Mouse (Mus musculus) myocyte (in vitro differentiated cells): ENCODE data around the gene Elmod3. TPM values are rescaled to one million over a fixed set of nuclear protein-coding genes. Genes with fewer than 3 reads are reported as not detected.

Experiments used
- H3K27me3 ChIP-seq: one replicate; pipeline ENCODE4 v1.6.1; 2011; ENCODE audit not compliant: control insufficient read depth, insufficient read depth, insufficient read length
- H3K36me3 ChIP-seq: one replicate; pipeline ENCODE4 v1.6.1; 2011; ENCODE audit not compliant: control insufficient read depth, insufficient read depth
- H3K4me2 ChIP-seq: one replicate; pipeline ENCODE4 v1.6.1; 2011; ENCODE audit warnings: low read depth, control low read depth
- H3K4me3 ChIP-seq: one replicate; pipeline ENCODE4 v1.5.1; 2011; ENCODE audit warnings: mild to moderate bottlenecking, control low read depth, moderate library complexity
- H3K79me2 ChIP-seq: one replicate; pipeline ENCODE4 v1.6.1; 2011; ENCODE audit not compliant: control insufficient read depth, insufficient read depth
- H3ac ChIP-seq: one replicate; pipeline ENCODE4 v1.6.1; 2011; ENCODE audit not compliant: control insufficient read depth, insufficient read length
- CEBPB ChIP-seq: IDR thresholded peaks from 2 replicates; pipeline ENCODE4 v1.6.1; 2011; ENCODE audit warnings: mild to moderate bottlenecking, moderate library complexity; ENCODE audit not compliant: poor library complexity, insufficient read depth, severe bottlenecking
- E2F4 ChIP-seq: IDR thresholded peaks from one replicate; pipeline ENCODE4 v1.6.1; 2011; ENCODE audit warnings: mild to moderate bottlenecking, control low read depth, moderate library complexity; ENCODE audit not compliant: insufficient read depth
- MAX ChIP-seq: IDR thresholded peaks from one replicate; pipeline ENCODE4 v1.6.1; 2011; ENCODE audit warnings: low read depth, mild to moderate bottlenecking, control low read depth
- MYOD1 ChIP-seq, 3 experiments: IDR thresholded peaks; one replicate each; pipeline ENCODE4 v1.6.1; 2011; ENCODE audit warnings: control low read depth in 2 of 3, low read depth in 2 of 3, mild to moderate bottlenecking in 2 of 3, moderate library complexity in 1 of 3; ENCODE audit not compliant: insufficient read length in 2 of 3, control insufficient read depth in 1 of 3
- MYOG ChIP-seq, 3 experiments: IDR thresholded peaks; one replicate each; pipeline ENCODE4 v1.6.1; 2011; ENCODE audit warnings: control low read depth in 2 of 3, low read depth in 2 of 3, mild to moderate bottlenecking in 2 of 3; ENCODE audit not compliant: insufficient read length in 2 of 3, control insufficient read depth in 1 of 3, insufficient read depth in 1 of 3
- POLR2A ChIP-seq: IDR thresholded peaks from one replicate; pipeline ENCODE4 v1.6.1; 2011; ENCODE audit warnings: low read depth, mild to moderate bottlenecking, control low read depth, moderate library complexity; ENCODE audit not compliant: insufficient read length
- POLR2AphosphoS2 ChIP-seq: IDR thresholded peaks from one replicate; pipeline ENCODE4 v1.6.1; 2011; ENCODE audit warnings: low read depth, control low read depth; ENCODE audit not compliant: insufficient read length
- REST ChIP-seq: IDR thresholded peaks from one replicate; pipeline ENCODE4 v1.6.1; 2011; ENCODE audit warnings: mild to moderate bottlenecking, control low read depth, moderate library complexity; ENCODE audit not compliant: insufficient read depth, insufficient read length
- SRF ChIP-seq: IDR thresholded peaks from one replicate; pipeline ENCODE4 v1.6.1; 2011; ENCODE audit warnings: low read depth; ENCODE audit not compliant: control insufficient read depth, insufficient read length
- TCF12 ChIP-seq: IDR thresholded peaks from one replicate; pipeline ENCODE4 v1.6.1; 2011; ENCODE audit warnings: mild to moderate bottlenecking, control low read depth; ENCODE audit not compliant: poor library complexity, insufficient read depth, severe bottlenecking
- TCF3 ChIP-seq: IDR thresholded peaks from one replicate; pipeline ENCODE4 v1.6.1; 2011; ENCODE audit warnings: low read depth, control low read depth; ENCODE audit not compliant: insufficient read length
- USF1 ChIP-seq: IDR thresholded peaks from one replicate; pipeline ENCODE4 v1.6.1; 2011; ENCODE audit warnings: low read depth, mild to moderate bottlenecking, control low read depth, moderate library complexity
- polyA plus RNA-seq: library from polyadenylated mRNA; unstranded; fragments of >200 nt; fragmentation: generic; extraction: Trizol; gene quantifications from one replicate; pipeline ENCODE4 v1.2.1, GENCODE M21; 2012; ENCODE audit warnings: missing spikeins

The Elmod3 gene
- polyA plus RNA-seq, 1 experiment = 6.4 TPM

DNA sequence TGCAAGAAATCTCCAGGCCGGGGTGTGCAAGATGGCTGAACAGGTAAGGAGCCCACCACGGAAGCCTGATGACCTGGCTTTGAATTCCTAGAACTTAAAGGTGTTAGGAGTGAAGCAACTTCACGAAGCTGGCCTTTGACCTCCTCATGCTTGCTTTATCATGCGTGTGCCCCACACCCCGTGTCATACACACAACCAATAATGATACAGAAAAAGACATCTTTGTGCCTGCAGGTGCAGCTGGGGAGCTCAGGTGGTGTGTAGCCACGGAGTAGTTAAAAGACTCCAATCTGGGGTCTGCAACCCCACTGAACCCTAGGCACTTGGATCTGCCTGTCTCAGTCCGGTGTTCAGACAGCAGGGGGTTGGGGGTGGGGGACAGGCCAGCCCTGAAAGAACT lies 32.7 kb downstream of the Elmod3 start:
- H3ac ChIP-seq = no peak overlapping the region
- no peak overlapping the region for H3K4me2 ChIP-seq
- no peaks in the 10 kb centered on the region for H3K79me2 ChIP-seq
- TF ChIP-seq SRF (no peak), MYOD1 (IDR thresholded peaks at IDR 0.05; ENCODE audit: control insufficient read depth in 1 of 3, insufficient read length in 2 of 3, low read depth in 2 of 3) (no peak), POLR2AphosphoS2 (no peak), TCF3 (no peak), USF1 (no peak), REST (no peak), TCF12 (no peak), MYOG (IDR thresholded peaks at IDR 0.05; ENCODE audit: control insufficient read depth in 1 of 3, insufficient read depth in 1 of 3, insufficient read length in 2 of 3, low read depth in 2 of 3) (no peak)
- no peak overlapping the region for H3K4me3 ChIP-seq
- H3K27me3 ChIP-seq = no peaks in the 10 kb centered on the region
- H3K36me3 ChIP-seq = no peaks in the 10 kb centered on the region

DNA sequence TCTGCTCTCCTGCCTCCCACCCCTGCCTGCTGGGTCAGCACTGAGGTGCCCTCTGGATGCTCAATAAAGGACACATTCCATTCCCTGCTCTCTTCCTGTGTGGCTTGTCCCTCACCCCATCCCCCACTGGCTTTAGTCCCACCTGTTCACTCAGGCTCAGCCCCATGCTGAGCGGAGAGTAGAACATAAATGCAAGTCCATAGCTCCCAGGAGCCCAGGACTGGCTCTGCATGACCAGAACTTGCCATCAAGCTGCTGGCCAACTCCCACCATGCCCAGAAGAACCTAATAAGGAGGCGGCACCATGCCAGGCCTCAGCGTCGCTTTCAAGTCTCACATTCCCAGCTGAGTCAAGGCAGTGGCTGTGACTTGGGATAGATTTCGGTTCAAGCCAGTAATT lies 35.3 kb downstream of the Elmod3 start:
- no peaks in the 10 kb centered on the region for H3K27me3 ChIP-seq

DNA sequence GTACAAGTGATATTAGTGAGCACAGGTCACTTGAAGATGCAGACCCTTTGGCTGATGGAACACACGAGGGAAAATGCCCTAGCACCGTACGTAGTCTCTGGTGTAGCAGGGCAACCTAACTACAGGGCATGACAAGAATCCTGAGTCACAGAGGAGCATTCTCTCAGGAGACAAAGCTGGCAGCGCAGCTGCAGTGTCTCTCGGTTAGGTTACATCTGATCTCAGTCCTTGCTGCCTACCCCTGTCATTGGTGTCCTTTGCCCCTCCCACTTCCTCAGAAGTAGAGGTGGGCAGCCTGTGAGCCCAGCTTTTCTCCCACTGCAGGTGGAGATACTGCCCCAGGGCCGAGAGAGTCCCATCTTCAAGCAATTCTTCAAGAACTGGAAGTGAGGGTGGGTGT lies 35.7 kb downstream of the Elmod3 start:
- Histone ChIP-seq H3K4me2 (no peak overlapping the region), H3K79me2 (no peaks in the 10 kb centered on the region), H3K27me3 (no peaks in the 10 kb centered on the region), H3K36me3 (no peaks in the 10 kb centered on the region), H3ac (no peak overlapping the region), H3K4me3 (no peak overlapping the region)
- no peak for TF ChIP-seq REST
- no peak for TF ChIP-seq MYOD1 (IDR thresholded peaks at IDR 0.05; ENCODE audit: control insufficient read depth in 1 of 3, insufficient read length in 2 of 3, low read depth in 2 of 3)
- TF ChIP-seq CEBPB = no peak
- TF ChIP-seq E2F4 = no peak
- no peak for TF ChIP-seq SRF
- TF ChIP-seq POLR2AphosphoS2 = no peak
- TF ChIP-seq USF1 = no peak
- no peak for TF ChIP-seq TCF3

More for the DNA sequence above, 35.3 kb downstream of the Elmod3 start:
- Histone ChIP-seq H3K4me3 (no peak overlapping the region), H3ac (no peak overlapping the region), H3K79me2 (no peaks in the 10 kb centered on the region), H3K4me2 (no peak overlapping the region), H3K36me3 (no peaks in the 10 kb centered on the region)
- TF ChIP-seq MYOD1 (IDR thresholded peaks at IDR 0.05; ENCODE audit: control insufficient read depth in 1 of 3, insufficient read length in 2 of 3, low read depth in 2 of 3) = peak in 1 of 3 experiments; percentile 29
- no peak for TF ChIP-seq POLR2AphosphoS2

DNA sequence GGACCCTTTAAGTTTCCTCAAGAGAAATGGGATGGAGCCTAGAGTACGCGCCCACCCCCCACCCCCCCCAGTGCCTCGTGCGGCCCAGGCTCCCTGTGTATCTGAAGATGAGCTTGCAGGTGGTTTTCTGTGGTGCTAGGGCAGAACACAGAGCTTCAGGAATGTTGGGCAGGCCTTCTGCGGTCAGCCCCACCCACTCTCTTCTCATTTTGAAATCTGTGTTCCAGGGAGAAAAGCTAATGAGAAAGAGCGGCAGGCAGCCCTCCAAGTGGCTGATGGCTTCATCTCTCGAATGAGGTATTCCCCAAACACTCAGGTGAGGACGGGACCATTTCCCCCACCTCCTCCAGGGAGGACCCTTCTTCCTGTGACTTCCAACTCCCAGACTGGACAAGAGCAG lies 37.4 kb downstream of the Elmod3 start:
- H3K27me3 ChIP-seq = no peaks in the 10 kb centered on the region
- H3K79me2 ChIP-seq = no peaks in the 10 kb centered on the region
- no peak overlapping the region for H3ac ChIP-seq
- TF ChIP-seq MYOG (IDR thresholded peaks at IDR 0.05; ENCODE audit: control insufficient read depth in 1 of 3, insufficient read depth in 1 of 3, insufficient read length in 2 of 3, low read depth in 2 of 3) = no peak
- no peak for TF ChIP-seq POLR2AphosphoS2
- no peak for TF ChIP-seq MYOD1 (IDR thresholded peaks at IDR 0.05; ENCODE audit: control insufficient read depth in 1 of 3, insufficient read length in 2 of 3, low read depth in 2 of 3)
- TF ChIP-seq E2F4 = no peak
- no peak for TF ChIP-seq TCF12
- TF ChIP-seq POLR2A = no peak
- TF ChIP-seq CEBPB = no peak
- H3K4me3 ChIP-seq = no peak overlapping the region
- H3K36me3 ChIP-seq = no peaks in the 10 kb centered on the region
- no peak overlapping the region for H3K4me2 ChIP-seq

DNA sequence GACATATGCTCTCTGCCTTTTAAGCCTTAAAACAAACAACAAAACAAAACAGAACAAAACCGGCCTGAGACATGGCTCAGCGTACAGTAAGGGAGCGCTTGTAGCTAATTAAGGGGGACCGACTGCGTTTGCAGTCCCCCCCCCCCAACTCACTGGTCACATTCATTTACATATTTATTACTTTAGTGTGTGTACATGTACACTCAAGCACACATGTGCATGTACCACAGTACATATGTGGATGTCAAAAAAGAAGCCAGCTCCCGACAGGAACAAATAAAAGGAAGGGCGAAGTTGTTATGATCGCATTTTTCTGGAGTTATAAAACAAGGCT lies 45.2 kb downstream of the Elmod3 start:
- Histone ChIP-seq H3K27me3 (no peaks in the 10 kb centered on the region), H3K36me3 (peaks cover 6% of the 10 kb centered on the region), H3ac (no peak overlapping the region), H3K79me2 (peaks cover 33% of the 10 kb centered on the region), H3K4me2 (peak overlapping the region; percentile 96), H3K4me3 (peak overlapping the region; percentile 50)
- no peak for TF ChIP-seq REST
- TF ChIP-seq MYOG (IDR thresholded peaks at IDR 0.05; ENCODE audit: control insufficient read depth in 1 of 3, insufficient read depth in 1 of 3, insufficient read length in 2 of 3, low read depth in 2 of 3) = no peak
- TF ChIP-seq TCF12 = no peak
- TF ChIP-seq SRF = no peak
- TF ChIP-seq POLR2A = no peak
- TF ChIP-seq E2F4 = no peak
- no peak for TF ChIP-seq MAX
- TF ChIP-seq MYOD1 (IDR thresholded peaks at IDR 0.05; ENCODE audit: control insufficient read depth in 1 of 3, insufficient read length in 2 of 3, low read depth in 2 of 3) = no peak
- no peak for TF ChIP-seq CEBPB
- TF ChIP-seq TCF3 = no peak
- TF ChIP-seq POLR2AphosphoS2 = no peak
- no peak for TF ChIP-seq USF1
